Mouse (Mus musculus): Measurements from ENCODE around the gene Wdr86. TPM values are rescaled to one million over a fixed set of nuclear protein-coding genes. Genes with fewer than 3 reads are reported as not detected.
A peak's percentile ranks its signal among the peaks of the same experiment; 100 is the strongest.
"Not testable (repeated sequence)": the region's sequence is repeated elsewhere in the genome, so short reads cannot be mapped to it uniquely, and the experiment has no call there.

The Wdr86 gene
- polyA plus RNA-seq, 1 experiment from 2014 or later = 35.9 TPM

DNA sequence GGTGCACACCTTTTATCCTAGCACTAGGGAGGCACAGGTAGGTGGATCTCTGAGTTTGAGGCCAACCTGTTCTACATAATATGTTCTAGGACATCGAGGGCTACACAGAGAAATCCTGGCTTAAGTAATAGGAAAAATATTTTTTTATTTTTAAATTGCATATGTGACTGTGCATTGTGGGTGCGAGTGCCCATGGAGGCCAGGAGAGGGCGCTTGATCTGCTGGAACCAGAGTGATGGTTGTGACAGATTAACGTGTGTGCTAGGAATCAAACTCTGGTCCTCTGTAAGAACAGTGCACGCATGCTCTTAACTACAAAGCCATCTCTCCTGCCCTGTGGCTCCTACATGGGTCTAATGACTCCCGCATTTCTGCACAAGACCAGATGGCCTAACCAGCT is 18.9 kb downstream of the Wdr86 start:
- Histone ChIP-seq H3K9ac (no peak overlapping the region), H3K4me3 (replicated peaks) (no peak overlapping the region), H3K4me2 (replicated peaks) (no peak overlapping the region), H3K27me3 (no peaks in the 10 kb centered on the region), H3K9me3 (replicated peaks) (no peaks in the 10 kb centered on the region), H3K36me3 (peaks cover 88% of the 10 kb centered on the region), H3K27ac (replicated peaks) (no peak overlapping the region), H3K4me1 (no peaks in the 10 kb centered on the region)
- 97% methylated on average over 6 of the region's 6 CpGs for WGBS
- no peak for ATAC-seq (ENCODE audit: insufficient number of reproducible peaks, low FRiP score, low TSS enrichment, low read depth)

DNA sequence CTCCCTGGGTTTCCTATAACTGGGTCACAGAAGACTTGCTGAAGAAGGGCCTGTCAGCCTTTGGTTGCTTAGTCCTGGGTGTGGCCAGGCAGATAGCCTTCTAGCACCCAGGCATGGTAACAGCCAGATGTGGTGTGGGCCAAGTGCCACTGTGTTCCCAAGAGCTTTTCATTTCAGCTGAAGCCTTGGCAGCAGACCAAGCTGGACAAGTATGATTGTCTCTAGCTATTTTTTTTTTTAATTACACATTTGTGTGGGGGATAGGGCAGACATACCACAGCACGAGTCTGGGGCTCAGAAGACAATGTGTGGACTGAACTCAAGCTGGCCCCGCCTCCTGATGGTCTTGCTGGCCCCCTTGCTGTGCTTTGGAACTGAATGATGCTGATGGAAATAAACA is 20.6 kb downstream of the Wdr86 start:
- H3K36me3 ChIP-seq = peaks cover 96% of the 10 kb centered on the region
- no peaks in the 10 kb centered on the region for H3K4me1 ChIP-seq
- no peak overlapping the region for H3K27ac ChIP-seq (replicated peaks)
- H3K4me3 ChIP-seq (replicated peaks) = no peak overlapping the region
- no peak overlapping the region for H3K9ac ChIP-seq
- no peak for ATAC-seq (ENCODE audit: insufficient number of reproducible peaks, low FRiP score, low TSS enrichment, low read depth)
- H3K9me3 ChIP-seq (replicated peaks) = no peaks in the 10 kb centered on the region
- H3K4me2 ChIP-seq (replicated peaks) = no peak overlapping the region
- H3K27me3 ChIP-seq = no peaks in the 10 kb centered on the region
- WGBS = 58% methylated on average over 2 of the region's 2 CpGs

DNA sequence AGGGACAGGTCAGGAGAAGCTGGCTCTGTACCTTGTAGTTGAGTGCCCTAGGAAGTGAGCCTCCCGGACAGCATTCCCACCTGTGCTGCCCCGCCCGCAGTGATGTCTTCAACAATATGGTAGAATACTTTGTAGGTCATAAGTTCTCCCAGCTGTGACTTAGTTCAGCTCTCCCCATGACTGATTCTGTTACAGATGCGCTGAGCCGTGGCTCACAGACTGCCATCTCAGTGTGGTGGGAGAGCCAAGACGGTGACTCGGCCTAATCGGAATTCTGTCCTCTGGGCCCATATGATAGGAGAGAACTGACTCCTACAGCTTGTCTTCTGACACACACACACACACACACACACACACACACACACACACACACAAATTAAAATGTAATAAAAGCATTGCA is 25.9 kb downstream of the Wdr86 start:
- no peak overlapping the region for H3K27ac ChIP-seq (replicated peaks)
- H3K4me1 ChIP-seq = no peaks in the 10 kb centered on the region
- no peak overlapping the region for H3K4me3 ChIP-seq (replicated peaks)
- WGBS = 80% methylated on average over 8 of the region's 8 CpGs
- no peak overlapping the region for H3K4me2 ChIP-seq (replicated peaks)
- H3K9ac ChIP-seq = no peak overlapping the region
- no peaks in the 10 kb centered on the region for H3K27me3 ChIP-seq
- peaks cover 99% of the 10 kb centered on the region for H3K36me3 ChIP-seq
- H3K9me3 ChIP-seq (replicated peaks) = no peaks in the 10 kb centered on the region
- ATAC-seq (ENCODE audit: insufficient number of reproducible peaks, low FRiP score, low TSS enrichment, low read depth) = no peak

DNA sequence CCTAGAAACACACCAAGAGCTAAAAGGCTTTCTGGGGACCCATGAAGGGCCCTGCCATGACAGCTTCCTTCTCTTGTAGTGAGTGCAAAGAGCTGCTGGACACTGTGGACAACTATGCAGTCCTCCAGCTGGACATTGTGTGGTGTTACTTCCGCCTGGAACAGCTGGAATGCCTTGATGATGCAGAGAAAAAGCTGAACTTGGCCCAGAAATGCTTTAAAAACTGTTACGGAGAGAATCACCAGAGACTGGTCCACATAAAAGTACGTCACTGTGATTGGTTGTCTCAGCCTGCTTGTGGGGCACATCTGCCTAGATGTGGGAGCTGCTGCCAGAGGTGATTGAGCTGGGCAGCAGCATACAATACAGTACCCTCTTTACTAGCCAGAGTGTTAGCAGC is 29.3 kb downstream of the Wdr86 start:
- Histone ChIP-seq H3K9ac (no peak overlapping the region), H3K27ac (replicated peaks) (no peak overlapping the region), H3K36me3 (peaks cover 98% of the 10 kb centered on the region), H3K4me1 (no peaks in the 10 kb centered on the region), H3K9me3 (replicated peaks) (no peaks in the 10 kb centered on the region), H3K4me2 (replicated peaks) (no peak overlapping the region), H3K4me3 (replicated peaks) (no peak overlapping the region), H3K27me3 (no peaks in the 10 kb centered on the region)
- ATAC-seq (ENCODE audit: insufficient number of reproducible peaks, low FRiP score, low TSS enrichment, low read depth) = no peak
- WGBS = 88% methylated on average over 3 of the region's 3 CpGs

GRCm38 (mm10) chr5:24696704-24697103 is 33.8 kb downstream of the Wdr86 start:
- Histone ChIP-seq H3K4me1 (no peaks in the 10 kb centered on the region), H3K9ac (no peak overlapping the region), H3K36me3 (peaks cover 98% of the 10 kb centered on the region), H3K27ac (replicated peaks) (no peak overlapping the region), H3K4me3 (replicated peaks) (no peak overlapping the region), H3K4me2 (replicated peaks) (no peak overlapping the region), H3K9me3 (replicated peaks) (no peaks in the 10 kb centered on the region), H3K27me3 (no peaks in the 10 kb centered on the region)
- WGBS = 81% methylated on average over 3 of the region's 3 CpGs
- ATAC-seq (ENCODE audit: insufficient number of reproducible peaks, low FRiP score, low TSS enrichment, low read depth) = no peak

DNA sequence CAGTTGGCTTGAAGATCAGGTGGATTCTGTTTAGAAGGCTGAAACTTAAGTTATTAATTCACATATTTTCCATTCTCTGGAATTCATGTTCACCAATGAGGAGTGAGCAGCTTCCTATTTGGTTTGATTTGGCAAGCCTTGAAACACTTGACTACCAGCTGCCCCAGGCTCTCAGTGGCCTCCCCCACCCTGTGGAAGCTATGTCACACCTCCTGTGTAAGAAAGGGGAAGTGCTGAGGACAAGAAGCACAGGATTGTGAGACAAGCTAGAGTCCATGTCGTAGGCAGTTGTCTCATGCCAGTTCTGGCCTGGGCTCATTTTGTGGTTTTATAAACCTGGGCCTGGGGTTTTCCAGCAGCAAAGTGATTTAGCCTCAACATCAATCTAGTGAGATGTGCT is 42.8 kb downstream of the Wdr86 start:
- ATAC-seq (ENCODE audit: insufficient number of reproducible peaks, low FRiP score, low TSS enrichment, low read depth) = no peak
- Histone ChIP-seq H3K4me1 (peaks cover 18% of the 10 kb centered on the region), H3K27ac (replicated peaks) (no peak overlapping the region), H3K36me3 (peaks cover 35% of the 10 kb centered on the region), H3K9ac (no peak overlapping the region), H3K9me3 (replicated peaks) (no peaks in the 10 kb centered on the region), H3K4me3 (replicated peaks) (no peak overlapping the region), H3K4me2 (replicated peaks) (no peak overlapping the region), H3K27me3 (no peaks in the 10 kb centered on the region)
- WGBS = 83% methylated on average over 1 of the region's 1 CpGs

DNA sequence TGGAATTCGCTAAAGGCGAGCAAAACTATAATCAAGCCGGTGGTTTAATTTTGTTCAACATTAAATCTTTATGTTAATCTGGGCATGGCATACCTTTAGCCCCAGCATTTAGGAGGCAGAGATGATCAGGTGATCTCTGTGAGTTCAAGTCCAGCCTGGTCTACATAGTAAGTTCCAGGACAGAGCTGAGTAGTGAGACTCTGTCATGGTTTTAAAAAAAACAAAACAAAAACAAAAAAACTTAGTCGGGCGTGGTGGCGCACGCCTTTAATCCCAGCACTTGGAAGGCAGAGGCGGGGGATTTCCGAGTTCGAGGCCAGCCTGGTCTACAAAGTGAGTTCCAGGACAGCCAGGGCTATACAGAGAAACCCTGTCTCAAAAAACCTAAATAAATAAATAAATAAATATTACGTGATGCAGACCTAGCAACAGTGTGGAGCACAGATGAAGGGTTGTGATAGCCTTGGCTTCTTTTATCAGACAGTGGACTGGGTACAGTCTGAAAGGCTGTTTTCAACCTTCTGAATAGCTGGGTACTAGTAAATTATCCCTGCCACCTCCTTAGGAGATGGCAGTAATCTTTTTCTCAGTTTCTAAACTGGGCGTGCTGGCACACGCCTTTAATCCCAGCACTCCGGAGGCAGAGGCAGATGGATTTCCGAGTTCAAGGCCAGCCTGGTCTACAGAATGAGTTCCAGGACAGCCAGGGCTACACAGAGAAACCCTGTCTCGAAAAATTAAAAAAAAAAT is 43.7 kb downstream of the Wdr86 start:
- H3K9me3 ChIP-seq (replicated peaks) = not testable (repeated sequence)

DNA sequence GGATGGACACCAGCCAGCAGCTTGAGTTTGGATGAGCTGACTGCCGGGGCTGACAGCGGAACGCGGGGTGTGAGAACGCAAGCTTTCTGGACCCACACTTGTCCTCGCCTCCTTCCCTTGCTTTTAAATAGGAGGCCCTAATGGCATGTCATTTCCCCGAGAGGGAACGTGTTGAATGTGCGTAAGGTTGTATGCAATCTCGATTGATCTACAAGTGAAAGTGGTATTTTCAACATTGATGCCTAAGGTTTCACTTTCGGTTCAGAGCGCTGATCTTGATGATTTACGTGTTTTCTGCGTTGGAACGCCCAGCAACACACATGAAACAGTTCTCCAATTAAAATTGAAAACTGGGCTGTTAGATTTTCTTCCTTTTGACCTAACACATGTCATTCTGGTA is 44.4 kb downstream of the Wdr86 start:
- Histone ChIP-seq H3K9ac (peak overlapping the region; percentile 82), H3K4me3 (replicated peaks) (peak overlapping the region; percentile 98), H3K9me3 (replicated peaks) (no peaks in the 10 kb centered on the region), H3K27me3 (no peaks in the 10 kb centered on the region), H3K27ac (replicated peaks) (peak overlapping the region; percentile 95), H3K4me1 (peaks cover 18% of the 10 kb centered on the region), H3K4me2 (replicated peaks) (peak overlapping the region; percentile 70), H3K36me3 (peaks cover 19% of the 10 kb centered on the region)
- WGBS = under 1% methylated on average over 15 of the region's 15 CpGs
- no peak for ATAC-seq (ENCODE audit: insufficient number of reproducible peaks, low FRiP score, low TSS enrichment, low read depth)

More for the DNA sequence above, 43.7 kb downstream of the Wdr86 start:
- Histone ChIP-seq H3K4me2 (replicated peaks) (peak overlapping the region; percentile 70), H3K4me1 (peaks cover 18% of the 10 kb centered on the region), H3K36me3 (peaks cover 26% of the 10 kb centered on the region), H3K9ac (peak overlapping the region; percentile 82; the same call in 1 of the 2 replicates), H3K4me3 (replicated peaks) (peak overlapping the region; percentile 98)
- not testable (repeated sequence) for ATAC-seq (ENCODE audit: insufficient number of reproducible peaks, low FRiP score, low TSS enrichment, low read depth); H3K27me3 ChIP-seq; H3K27ac ChIP-seq (replicated peaks)
- 71% methylated on average over 16 of the region's 16 CpGs for WGBS

DNA sequence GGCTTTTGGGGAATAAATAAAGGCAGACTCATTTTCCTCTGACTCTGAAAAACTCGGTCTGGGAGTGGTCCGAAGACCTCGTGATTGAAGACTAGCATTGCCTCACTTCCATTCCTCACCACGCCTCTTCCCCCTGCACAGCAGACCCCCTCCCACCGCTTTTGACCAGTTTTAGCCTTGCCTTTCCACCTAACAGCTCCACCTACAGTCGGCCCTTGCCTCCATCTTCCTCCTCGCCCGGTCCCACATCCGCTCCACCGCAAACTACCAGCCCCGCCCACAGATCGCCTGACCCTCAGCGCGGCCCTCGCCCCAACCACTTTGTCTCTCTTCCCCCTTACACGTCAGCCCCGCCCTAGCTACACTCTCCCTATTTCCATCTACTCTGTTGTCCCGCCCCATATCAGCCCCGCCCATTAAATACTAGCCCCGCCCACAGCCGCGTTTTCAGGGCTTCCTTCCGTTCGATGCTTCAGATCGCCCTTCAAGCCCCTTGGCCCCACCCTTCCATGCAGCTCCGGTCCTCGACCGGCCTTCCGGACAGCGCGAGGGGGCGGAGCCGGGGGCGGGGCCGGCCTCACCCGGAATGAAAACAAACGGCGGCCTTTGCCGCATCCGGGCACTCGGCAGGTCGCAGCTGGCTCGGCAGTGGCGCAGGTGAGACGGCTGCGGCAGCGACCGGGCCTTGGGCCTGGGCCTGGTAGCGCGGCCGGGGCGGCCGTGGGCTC is 45.0 kb downstream of the Wdr86 start, which contains the start of gene Nub1:
Nub1 (plus strand) TSS at position 167 of the 728 bp plus-strand sequence.
- Histone ChIP-seq H3K9ac (peak within 1 kb of the TSS; percentile 82), H3K9me3 (replicated peaks) (no peaks in the 10 kb centered on the region)

DNA sequence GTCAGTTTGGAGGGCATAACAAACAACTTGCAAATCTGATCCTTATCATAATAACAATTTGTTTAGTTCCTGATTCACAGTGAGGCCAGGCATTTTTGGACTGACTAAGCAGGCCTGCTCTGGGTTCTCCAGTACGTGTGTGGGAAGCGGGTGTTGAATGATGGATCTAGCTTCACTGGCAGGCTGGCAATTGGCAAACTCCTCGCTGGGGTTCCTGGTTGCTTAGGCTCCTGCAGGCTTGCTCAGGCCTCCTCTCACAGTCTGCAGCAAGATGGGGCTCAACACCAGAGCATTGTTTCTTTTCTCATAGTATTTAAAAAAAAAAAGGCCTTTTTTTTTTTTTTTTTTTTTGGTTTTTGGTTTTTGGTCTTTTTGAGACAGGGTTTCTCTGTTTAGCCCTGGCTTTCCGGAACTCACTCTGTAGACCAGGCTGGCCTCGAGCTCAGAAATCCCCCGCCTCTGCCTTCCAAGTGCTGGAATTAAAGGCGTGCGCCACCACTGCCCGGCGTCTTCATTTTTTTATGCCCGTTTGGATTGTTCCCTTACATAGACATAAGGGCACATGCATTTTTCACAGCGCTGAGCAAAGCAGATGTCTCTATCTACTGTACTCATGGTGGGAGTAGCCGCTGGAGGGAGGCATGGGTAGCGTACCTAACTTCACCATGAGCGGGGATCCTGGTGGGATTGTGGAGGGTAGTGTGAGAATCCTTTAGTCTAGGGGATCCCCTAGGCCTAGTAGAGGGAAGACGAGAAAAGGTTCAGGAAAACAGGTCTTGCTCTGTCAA is 45.8 kb downstream of the Wdr86 start:
- Histone ChIP-seq H3K36me3 (peaks cover 6% of the 10 kb centered on the region), H3K4me3 (replicated peaks) (peak overlapping the region; percentile 98), H3K4me1 (peaks cover 18% of the 10 kb centered on the region), H3K9ac (peak overlapping the region; percentile 50), H3K4me2 (replicated peaks) (peak overlapping the region; percentile 70), H3K27me3 (no peaks in the 10 kb centered on the region), H3K27ac (replicated peaks) (peak overlapping the region; percentile 99), H3K9me3 (replicated peaks) (no peaks in the 10 kb centered on the region)
- ATAC-seq (ENCODE audit: insufficient number of reproducible peaks, low FRiP score, low TSS enrichment, low read depth) = peak; percentile 27
- 18% methylated on average over 16 of the region's 16 CpGs for WGBS

More for the DNA sequence above, 45.0 kb downstream of the Wdr86 start, which contains the start of gene Nub1:
- peak; percentile 97 for ATAC-seq (ENCODE audit: insufficient number of reproducible peaks, low FRiP score, low TSS enrichment, low read depth)
- peak within 1 kb of the TSS; percentile 98 for H3K4me3 ChIP-seq (replicated peaks)
- peaks cover 18% of the 10 kb centered on the region for H3K4me1 ChIP-seq
- peaks cover 13% of the 10 kb centered on the region for H3K36me3 ChIP-seq
- H3K27me3 ChIP-seq = no peaks in the 10 kb centered on the region
- H3K27ac ChIP-seq (replicated peaks) = peak within 1 kb of the TSS; percentile 99
- under 1% methylated on average over 53 of the region's 53 CpGs for WGBS
- H3K4me2 ChIP-seq (replicated peaks) = peak within 1 kb of the TSS; percentile 70

DNA sequence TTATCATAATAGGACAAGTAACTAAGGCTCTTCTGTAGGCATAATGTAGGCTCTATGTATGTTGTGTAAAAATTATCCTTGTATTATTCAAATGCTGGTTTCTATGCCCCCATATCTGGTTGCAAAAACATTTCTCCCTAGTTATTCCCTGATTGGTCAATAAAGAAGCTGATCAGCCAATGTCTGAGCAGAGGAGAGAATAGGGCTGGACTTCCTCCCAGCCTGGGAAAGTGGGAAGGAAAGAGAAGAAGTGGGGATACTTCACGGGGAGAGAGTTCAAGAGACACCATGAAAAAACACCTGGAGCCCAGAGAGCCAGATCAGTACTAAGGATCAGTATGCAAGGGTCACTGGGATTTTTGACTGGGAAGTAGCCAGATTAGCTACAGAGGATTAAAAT is 49.1 kb downstream of the Wdr86 start:
- ATAC-seq (ENCODE audit: insufficient number of reproducible peaks, low FRiP score, low TSS enrichment, low read depth) = no peak
- peaks cover 10% of the 10 kb centered on the region for H3K4me1 ChIP-seq
- H3K4me2 ChIP-seq (replicated peaks) = no peak overlapping the region
- no peak overlapping the region for H3K27ac ChIP-seq (replicated peaks)
- H3K9ac ChIP-seq = no peak overlapping the region
- WGBS = 38% methylated on average over 1 of the region's 1 CpGs
- no peaks in the 10 kb centered on the region for H3K9me3 ChIP-seq (replicated peaks)
- no peaks in the 10 kb centered on the region for H3K27me3 ChIP-seq
- H3K36me3 ChIP-seq = no peaks in the 10 kb centered on the region
- no peak overlapping the region for H3K4me3 ChIP-seq (replicated peaks)

Measured in embryonic facial prominence, embryonic 15.5 days (tissue).